ENCODE assay signal across 8 mouse cellular contexts in genomic region chr5:129177697-129178511, GRCm38 (mm10).
A peak's percentile ranks its signal among the peaks of the same experiment; 100 is the strongest.
DNase-seq lines count a peak whose midpoint lies in the region; ATAC-seq and TF ChIP-seq lines count a peak whose summit lies in the region.

No protein-coding gene starts in this region.

- no peak overlapping the region for H3K27ac ChIP-seq in hindbrain, embryonic 16.5 days (ENCODE audit: low read depth, low read length)

- peaks cover 10% of the 10 kb centered on the region for H3K27me3 ChIP-seq in Patski
- H3K27me3 ChIP-seq in hindbrain, embryonic 16.5 days (replicated peaks; ENCODE audit: control insufficient read depth, insufficient read depth, low read length), result no peaks in the 10 kb centered on the region

- ATAC-seq in Patski, result peak; percentile 72
- peak; percentile 80 for ATAC-seq in hindbrain, embryonic 16.5 days

- no peak overlapping the region for H3K4me2 ChIP-seq in hindbrain, embryonic 16.5 days (ENCODE audit: low read length)

- in situ Hi-C loops in Patski (cut with MboI; ENCODE audit: low pct_unique_long_range_greater_than_20kb), result loop anchor here (5.0 kb wide), 1 partner anchor 409 kb away; no protein-coding TSS in a partner anchor

- no peak overlapping the region for H3K9ac ChIP-seq in hindbrain, embryonic 16.5 days (ENCODE audit: low read depth, low read length)

- no peaks in the 10 kb centered on the region for H3K9me3 ChIP-seq in hindbrain, embryonic 16.5 days (ENCODE audit: control insufficient read depth, low read length)

- peak; percentile 10 for DNase-seq in Patski (ENCODE audit: low read depth, low spot score)
- DNase-seq in cerebellum, postnatal 25 days, result peak; percentile 89 to 94
- peak; percentile 68 for DNase-seq in gastrocnemius, adult 18-20 months (ENCODE audit: low spot score)
- peak; percentile 88 to 90 for DNase-seq in left cerebral cortex, adult 18-20 months (ENCODE audit: low spot score in 2 of 2)
- peak; percentile 79 to 85 for DNase-seq in lung, postnatal 4 days
- peak; percentile 86 for DNase-seq in retina, postnatal 1 day
- DNase-seq in thymus, postnatal 4 days, result peak; percentile 91

- no peaks in the 10 kb centered on the region for H3K36me3 ChIP-seq in hindbrain, embryonic 16.5 days (ENCODE audit: control insufficient read depth, insufficient read depth, low read length)

- H3K4me3 ChIP-seq in hindbrain, embryonic 16.5 days (ENCODE audit: low read length), result no peak overlapping the region

- POLR2A ChIA-PET in Patski (lab: Charles Lee), result interaction anchor here (1.2 kb wide), 1 partner anchor 415 kb away, joined by 12 read pairs; no protein-coding TSS in a partner anchor

- TF ChIP-seq CTCF in Patski (IDR thresholded peaks at IDR 0.05), result peak; percentile 92

- WGBS in hindbrain, embryonic 16.5 days, result 50% methylated on average over 14 of the region's 14 CpGs

- no peaks in the 10 kb centered on the region; the same call in 1 of the 2 replicates for H3K4me1 ChIP-seq in hindbrain, embryonic 16.5 days (ENCODE audit: control insufficient read depth, insufficient read depth, low read depth, low read length)

- CTCF ChIA-PET in Patski (lab: Charles Lee), result interaction anchor here (1.1 to 2.5 kb wide), 12 partner anchors 9 to 546 kb away, joined by 3 to 10 read pairs (median 5); partner anchors contain the start of genes Mmp17 and Nipsnap2

Comparison
In these comparisons a context has a peak if more than half of its experiments do, and no peak if none do; other contexts are left out.
1. DNase-seq: peak in every context shown above with its lines; median percentile 92 in cerebellum, postnatal 25 days; 91 in thymus, postnatal 4 days; 89 in left cerebral cortex, adult 18-20 months; 86 in retina, postnatal 1 day; 82 in lung, postnatal 4 days; 68 in gastrocnemius, adult 18-20 months; 10 in Patski.